Mouse (Mus musculus) intestine, embryonic 14.5 days (tissue): ENCODE results near the gene Gm5148. TPM values are rescaled to one million over a fixed set of nuclear protein-coding genes. Genes with fewer than 3 reads are reported as not detected.
A peak's percentile ranks its signal among the peaks of the same experiment; 100 is the strongest.

Experiments
- ATAC-seq: fragments of 200-750 bp; cut with Nextera tagmentation; replicated peaks from 2 replicates; pipeline ENCODE4 v1.8.0; 2017; ENCODE audit warnings: low read depth, moderate number of reproducible peaks, moderate TSS enrichment, moderate library complexity; ENCODE audit not compliant: low FRiP score, low TSS enrichment
- DNase-seq: peaks from one replicate; pipeline ENCODE4 v3.0.0-alpha.2; 2018; ENCODE audit warnings: low spot score
- H3K27ac ChIP-seq: fragments of 300-500 bp; sonication (generic); 2 replicates; pipeline ENCODE4 v1.5.1; 2014; ENCODE audit warnings: low read depth, mild to moderate bottlenecking, control low read depth
- H3K27me3 ChIP-seq: fragments of 300-500 bp; sonication (generic); replicated peaks from 2 replicates; pipeline ENCODE4 v1.6.1; 2014; ENCODE audit warnings: low read length, control low read depth; ENCODE audit not compliant: control insufficient read depth, insufficient read depth
- H3K36me3 ChIP-seq: fragments of 300-500 bp; sonication (generic); 2 replicates; pipeline ENCODE4 v1.6.1; 2014; ENCODE audit warnings: low read length, control low read depth; ENCODE audit not compliant: control insufficient read depth, insufficient read depth
- H3K4me1 ChIP-seq: fragments of 300-500 bp; sonication (generic); replicated peaks from 2 replicates; pipeline ENCODE4 v1.6.1; 2014; ENCODE audit warnings: low read length, control low read depth, mixed read lengths; ENCODE audit not compliant: control insufficient read depth, insufficient read depth
- H3K4me2 ChIP-seq: fragments of 300-500 bp; sonication (generic); 2 replicates; pipeline ENCODE4 v1.6.1; 2014; ENCODE audit warnings: low read length
- H3K4me3 ChIP-seq: fragments of 300-500 bp; sonication (generic); 2 replicates; pipeline ENCODE4 v1.5.1; 2014; ENCODE audit warnings: low read depth, low read length, control low read depth, mixed read lengths
- H3K9ac ChIP-seq: fragments of 300-500 bp; sonication (generic); 2 replicates; pipeline ENCODE4 v1.6.1; 2014; ENCODE audit warnings: mild to moderate bottlenecking, low read length
- H3K9me3 ChIP-seq: fragments of 300-500 bp; sonication (generic); 2 replicates; pipeline ENCODE4 v1.6.1; 2016; ENCODE audit warnings: low read length, control low read depth; ENCODE audit not compliant: control insufficient read depth
- WGBS: fragments of 180-500 bp; shearing (Covaris S2); extraction: QIAGEN DNeasy Blood & Tissue Kit; methylation state at CpG from one replicate; pipeline ENCODE4 v1.1.7; 2014; 5-methylcytosine and 5-hydroxymethylcytosine counted together
- polyA plus RNA-seq: library from polyadenylated mRNA; unstranded; fragments of >200 nt; fragmentation: Nextera tagmentation; extraction: Ambion mirVana; gene quantifications from 2 replicates; pipeline ENCODE4 v1.2.1, GENCODE M21; 2014

Gm5148 gene
- polyA plus RNA-seq, 1 experiment from 2014 or later: 5.2 TPM

DNA sequence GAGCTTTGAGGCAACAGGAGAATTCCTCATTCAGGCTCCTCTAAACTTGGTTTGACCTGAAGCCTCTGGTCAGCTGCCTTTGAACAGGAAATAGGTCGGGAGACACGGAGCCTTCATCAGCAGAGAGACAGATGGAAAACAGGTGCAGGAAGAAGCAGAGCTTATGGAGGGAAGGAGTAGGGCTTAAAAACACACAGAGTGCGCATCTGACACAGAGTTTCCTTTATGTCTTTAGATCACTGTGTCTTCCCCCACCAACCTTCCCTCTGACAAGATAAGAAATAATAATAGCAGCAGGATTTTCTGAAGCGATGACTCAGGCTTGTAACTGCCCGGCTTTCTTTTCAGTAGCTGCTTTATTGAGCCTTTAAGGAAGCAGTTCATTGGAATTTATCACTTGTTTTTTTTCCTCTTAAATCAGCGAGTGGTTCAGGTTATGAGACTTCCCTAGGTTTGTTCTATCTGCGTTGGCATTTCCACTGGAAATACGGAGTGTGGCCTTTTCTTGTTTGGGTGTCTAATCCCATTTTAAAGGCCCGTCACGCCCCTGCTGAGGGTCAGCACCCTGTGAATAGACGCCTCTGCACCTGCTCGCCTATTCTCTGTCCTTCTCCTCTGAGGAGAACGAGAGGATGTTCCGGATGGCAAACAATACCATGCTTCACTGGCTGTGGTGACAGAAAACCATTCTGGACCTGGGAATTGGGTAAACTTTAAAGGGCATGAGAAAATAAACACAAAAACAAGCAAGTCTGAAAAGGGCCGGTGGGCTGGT lies 51.8 kb downstream of the Gm5148 start:
- H3K4me1 ChIP-seq: peaks cover 16% of the 10 kb centered on the region; the same call in 1 of the 2 replicates
- H3K36me3 ChIP-seq: no peaks in the 10 kb centered on the region
- H3K27ac ChIP-seq: no peak overlapping the region
- no peak overlapping the region for H3K9ac ChIP-seq
- H3K4me2 ChIP-seq: no peak overlapping the region
- no peak for DNase-seq
- no peak overlapping the region for H3K4me3 ChIP-seq
- WGBS: 32% methylated on average over 15 of the region's 15 CpGs
- 0 out of 2 replicates have a peak, but pooled peaks cover 3% of the 10 kb centered on the region for H3K27me3 ChIP-seq
- no peak for ATAC-seq
- H3K9me3 ChIP-seq: peaks cover 18% of the 10 kb centered on the region

DNA sequence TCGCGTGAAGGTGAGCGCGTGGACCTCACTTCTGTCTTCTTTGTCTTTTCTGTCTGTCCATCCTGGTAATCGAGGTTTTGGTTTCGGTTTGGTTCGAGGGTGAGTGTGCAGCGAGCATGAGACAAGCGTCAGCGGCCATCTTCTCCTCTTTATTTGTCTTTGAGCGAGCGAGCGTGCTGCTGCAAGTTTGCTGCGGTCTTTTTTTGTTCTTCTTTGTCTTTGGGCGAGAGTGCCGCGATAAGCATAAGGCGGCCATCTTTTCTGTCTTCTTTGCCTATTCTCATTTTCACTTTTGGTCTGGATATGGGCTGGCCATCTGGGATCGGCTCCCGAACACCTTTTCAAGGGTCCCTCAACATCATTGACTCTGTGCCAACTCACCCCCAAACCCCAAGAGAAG lies 55.2 kb downstream of the Gm5148 start:
- H3K9me3 ChIP-seq: peaks cover 18% of the 10 kb centered on the region
- 98% methylated on average over 20 of the region's 20 CpGs for WGBS
- no peak for ATAC-seq
- H3K4me2 ChIP-seq: no peak overlapping the region
- no peak overlapping the region for H3K9ac ChIP-seq
- H3K4me3 ChIP-seq: no peak overlapping the region
- peaks cover 24% of the 10 kb centered on the region for H3K4me1 ChIP-seq
- 0 out of 2 replicates have a peak, but pooled peaks cover 3% of the 10 kb centered on the region for H3K27me3 ChIP-seq
- DNase-seq: no peak
- no peak overlapping the region for H3K27ac ChIP-seq
- no peaks in the 10 kb centered on the region for H3K36me3 ChIP-seq

DNA sequence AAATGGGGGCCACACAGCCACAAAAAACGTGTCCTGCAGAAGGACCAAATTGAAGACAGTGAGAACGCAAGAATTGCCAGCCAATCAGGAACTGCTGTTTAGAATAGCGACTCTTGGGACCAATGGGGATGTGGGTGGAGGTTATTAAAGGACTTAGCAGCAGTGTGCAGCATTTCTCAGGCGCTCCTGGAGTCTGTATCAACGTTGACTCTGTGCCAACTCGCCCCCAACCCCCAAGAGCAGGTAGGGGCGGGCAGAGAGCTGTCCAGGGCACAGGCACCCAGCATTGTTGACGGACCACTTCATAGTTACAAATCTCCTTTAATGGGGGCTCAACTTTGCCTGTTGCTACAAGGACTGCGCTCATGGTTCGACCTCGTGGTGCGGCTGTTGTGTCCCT lies 55.6 kb downstream of the Gm5148 start:
- no peaks in the 10 kb centered on the region for H3K36me3 ChIP-seq
- no peak overlapping the region for H3K27ac ChIP-seq
- no peak overlapping the region for H3K4me2 ChIP-seq
- DNase-seq (no peak), ATAC-seq (no peak)
- no peak overlapping the region for H3K4me3 ChIP-seq
- H3K9me3 ChIP-seq: peaks cover 18% of the 10 kb centered on the region
- 89% methylated on average over 12 of the region's 12 CpGs for WGBS
- peaks cover 24% of the 10 kb centered on the region for H3K4me1 ChIP-seq
- H3K27me3 ChIP-seq: 0 out of 2 replicates have a peak, but pooled peaks cover under 1% of the 10 kb centered on the region
- no peak overlapping the region for H3K9ac ChIP-seq

DNA sequence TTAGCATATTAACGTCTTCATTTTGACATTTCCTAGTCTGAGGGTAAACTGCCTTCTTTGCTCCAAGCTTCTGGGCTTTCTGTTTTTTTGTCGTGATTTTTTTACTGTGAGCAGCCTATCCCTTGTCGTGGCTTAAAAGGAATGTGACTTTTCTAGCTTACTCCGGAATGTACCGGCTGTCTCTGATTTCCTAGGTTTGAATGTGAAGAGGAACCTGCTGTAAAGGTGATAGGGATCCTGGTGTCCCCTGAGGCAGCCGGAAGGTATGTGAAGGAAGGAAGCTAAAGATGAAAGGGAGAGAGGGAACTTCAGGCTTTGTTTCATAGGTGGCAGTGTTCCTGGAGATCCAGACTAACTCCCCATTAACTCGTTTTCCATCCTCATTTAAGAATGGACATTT lies 56.6 kb downstream of the Gm5148 start:
- Histone ChIP-seq H3K4me1 (peaks cover 24% of the 10 kb centered on the region), H3K9ac (no peak overlapping the region), H3K27ac (no peak overlapping the region; the same call in 1 of the 2 replicates), H3K4me2 (no peak overlapping the region), H3K9me3 (peaks cover 18% of the 10 kb centered on the region), H3K4me3 (no peak overlapping the region), H3K36me3 (no peaks in the 10 kb centered on the region), H3K27me3 (no peaks in the 10 kb centered on the region)
- no peak for ATAC-seq
- no peak for DNase-seq
- WGBS: 39% methylated on average over 7 of the region's 7 CpGs

DNA sequence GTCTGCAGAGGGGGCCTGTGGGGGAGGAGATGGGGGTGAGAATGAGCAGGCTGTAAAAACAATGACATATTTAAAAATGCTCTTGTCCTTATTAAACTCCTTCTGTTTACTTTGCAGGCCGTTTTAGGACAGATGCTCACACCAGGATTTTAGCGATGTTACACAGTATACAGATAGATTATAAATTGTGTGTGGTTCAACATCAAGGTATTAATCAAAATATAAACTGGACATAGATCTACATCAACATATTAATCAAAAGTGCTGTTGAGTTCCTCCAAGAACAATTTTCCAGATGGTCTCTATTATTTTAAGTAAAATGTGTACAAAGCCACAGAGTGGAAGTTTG lies 57.2 kb downstream of the Gm5148 start:
- Histone ChIP-seq H3K4me2 (no peak overlapping the region), H3K9ac (no peak overlapping the region), H3K27ac (peak overlapping the region; percentile 40; the same call in 1 of the 2 replicates), H3K9me3 (peaks cover 18% of the 10 kb centered on the region), H3K36me3 (no peaks in the 10 kb centered on the region), H3K4me3 (no peak overlapping the region), H3K27me3 (0 out of 2 replicates have a peak, but pooled peaks cover 5% of the 10 kb centered on the region), H3K4me1 (peaks cover 18% of the 10 kb centered on the region)
- DNase-seq: no peak
- ATAC-seq: peak; percentile 54
- 13% methylated on average over 2 of the region's 2 CpGs for WGBS

DNA sequence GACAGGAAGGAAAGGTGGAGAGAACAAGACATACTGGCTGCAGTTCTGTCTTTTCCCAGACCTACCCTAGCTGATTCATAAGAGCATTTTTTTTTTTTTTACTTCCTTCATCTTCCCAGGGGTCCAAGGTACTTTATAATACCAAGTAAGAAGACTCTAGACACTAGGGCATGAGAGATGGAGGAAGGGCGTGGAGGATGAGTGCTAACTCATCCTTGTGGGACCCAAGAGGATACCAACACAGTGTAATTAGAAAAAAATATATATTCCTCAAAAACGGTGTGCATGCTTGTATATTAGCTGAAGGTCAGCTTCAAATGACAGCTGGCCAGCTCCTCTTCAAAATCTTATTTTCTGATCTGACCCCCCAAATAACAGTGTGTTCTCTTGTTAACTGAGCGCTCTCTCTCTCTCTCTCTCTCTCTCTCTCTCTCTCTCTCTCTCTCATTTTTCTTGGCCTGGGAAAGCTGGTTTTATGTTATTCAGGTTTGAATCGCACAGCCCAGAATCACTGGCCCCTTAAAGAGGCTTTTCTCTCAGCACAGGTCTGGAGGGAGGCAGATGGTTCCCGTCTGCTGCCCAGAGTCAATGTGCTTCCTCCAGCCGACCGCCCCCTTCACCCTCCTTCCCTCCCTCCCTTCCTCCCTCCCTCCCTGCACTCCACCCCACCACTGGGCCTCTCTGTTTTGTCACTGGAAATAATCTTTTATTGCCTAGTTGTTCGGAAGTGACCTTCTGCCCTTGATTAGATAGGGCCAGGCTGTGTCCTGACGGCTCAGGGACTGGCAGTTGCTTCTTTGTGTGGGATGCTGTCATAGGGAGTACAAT lies 57.8 kb downstream of the Gm5148 start:
- WGBS: 12% methylated on average over 9 of the region's 9 CpGs
- Histone ChIP-seq H3K4me2 (no peak overlapping the region), H3K27me3 (0 out of 2 replicates have a peak, but pooled peaks cover 5% of the 10 kb centered on the region), H3K9me3 (peaks cover 18% of the 10 kb centered on the region), H3K36me3 (no peaks in the 10 kb centered on the region), H3K27ac (peak overlapping the region; percentile 40), H3K4me1 (peaks cover 16% of the 10 kb centered on the region), H3K9ac (no peak overlapping the region), H3K4me3 (no peak overlapping the region)
- ATAC-seq (peak; percentile 91), DNase-seq (no peak)

Other genes with a start within 250 kb of the Gm5148 start
- gene Spry1, start 84.5 kb downstream of the Gm5148 start, polyA plus RNA-seq: 18.4 and 18.5 TPM in 2 replicates